Mouse (Mus musculus): ENCODE measurements around the gene Fam198b.

The Fam198b gene

GRCm38 (mm10) chr3:79983961-79984419, 99.7 kb downstream of the Fam198b start:
- DNase-seq (ENCODE audit: low spot score in 2 of 2) = no peak

GRCm38 (mm10) chr3:79984542-79984941, 100.2 kb downstream of the Fam198b start:
- DNase-seq (ENCODE audit: low spot score in 2 of 2) = no peak

GRCm38 (mm10) chr3:79989250-79989649, 104.9 kb downstream of the Fam198b start:
- no peak for DNase-seq (ENCODE audit: low spot score in 2 of 2)

- no peak for DNase-seq (ENCODE audit: low spot score in 2 of 2)
Observed at GRCm38 (mm10) chr3:79989911-79990310, 105.6 kb downstream of the Fam198b start.

- no peak for DNase-seq (ENCODE audit: low spot score in 2 of 2)
Observed at GRCm38 (mm10) chr3:79990480-79990879, 106.1 kb downstream of the Fam198b start.

- no peak for DNase-seq (ENCODE audit: low spot score in 2 of 2)
Observed at GRCm38 (mm10) chr3:79994029-79994539, 109.8 kb downstream of the Fam198b start.

- DNase-seq (ENCODE audit: low spot score in 2 of 2) = no peak
Observed at GRCm38 (mm10) chr3:79995726-79996125, 111.4 kb downstream of the Fam198b start.

Data from left cerebral cortex, adult 9 months (tissue).